Mouse (Mus musculus) megakaryocyte, embryonic 14.5 days (primary cell): ENCODE data around the gene Wdr48. TPM values are rescaled to one million over a fixed set of nuclear protein-coding genes. Genes with fewer than 3 reads are reported as not detected.

Experiments used
- H3K27me3 ChIP-seq: replicated peaks from 2 replicates; pipeline ENCODE3; 2012; ENCODE audit warnings: inconsistent platforms
- H3K36me3 ChIP-seq: replicated peaks from 2 replicates; pipeline ENCODE3; 2012; ENCODE audit warnings: low read length, inconsistent platforms, mixed read lengths
- H3K4me1 ChIP-seq: 2 replicates; pipeline ENCODE4 v1.6.1; 2012; ENCODE audit warnings: inconsistent platforms
- H3K4me3 ChIP-seq: replicated peaks from 2 replicates; pipeline ENCODE3; 2012; ENCODE audit warnings: moderate library complexity, mild to moderate bottlenecking, inconsistent platforms
- H3K9me3 ChIP-seq: 2 replicates; pipeline ENCODE4 v1.6.1; 2012; ENCODE audit warnings: inconsistent platforms
- FLI1 ChIP-seq: IDR thresholded peaks from 2 replicates; pipeline ENCODE4 v1.6.1; 2012; ENCODE audit warnings: low read length, inconsistent platforms, mixed read lengths
- GATA1 ChIP-seq: IDR thresholded peaks from 3 replicates; pipeline ENCODE4 v1.6.1; 2012; ENCODE audit warnings: mixed read lengths, low read length, inconsistent platforms, borderline replicate concordance
- polyA plus RNA-seq: library from polyadenylated mRNA; stranded (reverse); fragments of >175 nt; gene quantifications from 2 replicates; pipeline ENCODE4 v1.2.3, GENCODE M21; 2012; ENCODE audit warnings: low replicate concordance; ENCODE audit not compliant: insufficient read depth

The Wdr48 gene
- polyA plus RNA-seq, 1 experiment, result 9.9 TPM

- Histone ChIP-seq H3K4me3 (peak overlapping the region; percentile 71), H3K27me3 (peaks cover 12% of the 10 kb centered on the region), H3K36me3 (no peaks in the 10 kb centered on the region), H3K4me1 (peaks cover 79% of the 10 kb centered on the region), H3K9me3 (no peaks in the 10 kb centered on the region)
- TF ChIP-seq FLI1 (no peak), GATA1 (no peak)
These were observed 48.6 kb downstream of the Wdr48 start for GRCm38 (mm10) chr9:119943326-119943725.

- no peak overlapping the region for H3K4me3 ChIP-seq
- H3K4me1 ChIP-seq, result peaks cover 83% of the 10 kb centered on the region
- no peaks in the 10 kb centered on the region for H3K9me3 ChIP-seq
- H3K36me3 ChIP-seq, result no peaks in the 10 kb centered on the region
- TF ChIP-seq FLI1, result no peak
- TF ChIP-seq GATA1, result no peak
- H3K27me3 ChIP-seq, result peaks cover 5% of the 10 kb centered on the region
These were observed 50.7 kb downstream of the Wdr48 start for GRCm38 (mm10) chr9:119945173-119945900.

DNA sequence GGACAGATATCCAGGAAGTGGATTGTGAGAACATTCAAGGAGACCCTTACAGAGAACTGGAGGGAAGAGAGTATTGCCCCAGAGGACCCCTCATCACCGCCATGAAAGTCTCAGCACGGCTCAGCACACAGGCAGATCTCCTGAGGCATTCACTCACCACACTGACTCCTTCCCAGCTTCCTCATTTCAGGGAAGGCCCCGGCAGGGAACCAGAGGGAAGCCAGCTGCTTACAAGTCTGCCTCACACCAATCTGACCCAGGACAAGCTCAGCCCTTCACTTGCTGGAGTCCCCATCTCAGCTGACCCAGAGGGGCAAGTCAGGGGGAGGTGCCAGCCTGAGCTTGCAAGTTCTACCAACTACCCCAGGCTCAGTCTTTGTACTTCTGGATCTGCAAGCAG is 54.1 kb downstream of the Wdr48 start:
- Histone ChIP-seq H3K27me3 (peaks cover 19% of the 10 kb centered on the region), H3K4me1 (peaks cover 56% of the 10 kb centered on the region), H3K36me3 (no peaks in the 10 kb centered on the region), H3K9me3 (no peaks in the 10 kb centered on the region), H3K4me3 (no peak overlapping the region)
- TF ChIP-seq GATA1 (no peak), FLI1 (no peak)

GRCm38 (mm10) chr9:119950434-119950833 is 55.8 kb downstream of the Wdr48 start:
- no peak for TF ChIP-seq FLI1
- TF ChIP-seq GATA1, result no peak
- Histone ChIP-seq H3K9me3 (no peaks in the 10 kb centered on the region), H3K36me3 (peaks cover 3% of the 10 kb centered on the region), H3K4me1 (peaks cover 59% of the 10 kb centered on the region), H3K27me3 (peaks cover 22% of the 10 kb centered on the region), H3K4me3 (no peak overlapping the region)

GRCm38 (mm10) chr9:119951388-119951787 is 56.7 kb downstream of the Wdr48 start:
- Histone ChIP-seq H3K9me3 (no peaks in the 10 kb centered on the region), H3K4me1 (peaks cover 59% of the 10 kb centered on the region), H3K36me3 (peaks cover 3% of the 10 kb centered on the region), H3K4me3 (no peak overlapping the region), H3K27me3 (peaks cover 22% of the 10 kb centered on the region)
- TF ChIP-seq GATA1 (no peak), FLI1 (no peak)

- Histone ChIP-seq H3K27me3 (peaks cover 19% of the 10 kb centered on the region), H3K36me3 (peaks cover 3% of the 10 kb centered on the region), H3K9me3 (no peaks in the 10 kb centered on the region), H3K4me3 (no peak overlapping the region), H3K4me1 (peaks cover 61% of the 10 kb centered on the region)
- TF ChIP-seq FLI1, result no peak
- no peak for TF ChIP-seq GATA1
These were observed 64.2 kb downstream of the Wdr48 start for GRCm38 (mm10) chr9:119958835-119959234.

- Histone ChIP-seq H3K9me3 (no peaks in the 10 kb centered on the region), H3K36me3 (peaks cover 6% of the 10 kb centered on the region), H3K4me1 (peaks cover 57% of the 10 kb centered on the region), H3K27me3 (peaks cover 15% of the 10 kb centered on the region), H3K4me3 (no peak overlapping the region)
- TF ChIP-seq FLI1, result no peak
These were observed 67.5 kb downstream of the Wdr48 start for GRCm38 (mm10) chr9:119962216-119962615.

DNA sequence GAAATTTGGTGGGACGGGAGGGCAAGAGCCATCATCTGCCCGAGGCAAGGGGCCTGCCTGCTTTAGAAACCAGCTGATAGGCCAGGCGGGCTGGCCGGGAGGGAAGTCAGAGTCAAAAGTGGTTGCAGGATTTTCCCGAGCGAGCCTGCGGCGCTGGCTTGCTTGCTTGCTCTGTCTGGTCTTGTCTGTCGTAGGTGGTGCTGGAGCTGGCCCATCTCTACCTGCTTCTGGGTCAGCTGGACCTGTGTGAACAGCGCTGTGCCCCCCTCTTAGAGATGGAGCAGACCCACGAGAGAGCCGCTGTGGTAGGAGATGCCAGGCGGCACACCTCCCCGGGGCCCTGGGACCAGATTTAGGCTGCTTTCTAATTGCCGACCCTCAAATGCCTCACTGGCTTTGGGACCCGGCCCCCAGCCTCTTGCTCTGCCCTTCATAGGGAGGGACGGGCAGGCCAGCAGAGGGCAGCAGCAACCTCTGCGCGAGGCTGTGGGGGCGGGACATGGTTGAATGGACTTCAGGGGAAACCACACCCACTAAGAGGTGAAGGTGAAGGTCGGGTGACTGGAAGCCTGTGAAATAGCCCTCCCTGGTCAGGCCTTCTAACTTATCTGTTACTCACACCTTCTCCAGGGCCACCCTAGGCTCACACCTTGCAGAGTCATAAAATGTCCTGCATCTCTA is 68.4 kb downstream of the Wdr48 start:
- Histone ChIP-seq H3K4me1 (peaks cover 62% of the 10 kb centered on the region), H3K9me3 (no peaks in the 10 kb centered on the region), H3K27me3 (peaks cover 15% of the 10 kb centered on the region), H3K4me3 (peak overlapping the region; percentile 44), H3K36me3 (peaks cover 6% of the 10 kb centered on the region)
- TF ChIP-seq FLI1, result no peak
- no peak for TF ChIP-seq GATA1

- no peaks in the 10 kb centered on the region for H3K9me3 ChIP-seq
- H3K27me3 ChIP-seq, result peaks cover 15% of the 10 kb centered on the region
- H3K4me3 ChIP-seq, result peak overlapping the region; percentile 30
- H3K36me3 ChIP-seq, result peaks cover 10% of the 10 kb centered on the region
- TF ChIP-seq FLI1 (no peak), GATA1 (no peak)
- peaks cover 53% of the 10 kb centered on the region for H3K4me1 ChIP-seq
These were observed 69.5 kb downstream of the Wdr48 start for GRCm38 (mm10) chr9:119964206-119964605.

DNA sequence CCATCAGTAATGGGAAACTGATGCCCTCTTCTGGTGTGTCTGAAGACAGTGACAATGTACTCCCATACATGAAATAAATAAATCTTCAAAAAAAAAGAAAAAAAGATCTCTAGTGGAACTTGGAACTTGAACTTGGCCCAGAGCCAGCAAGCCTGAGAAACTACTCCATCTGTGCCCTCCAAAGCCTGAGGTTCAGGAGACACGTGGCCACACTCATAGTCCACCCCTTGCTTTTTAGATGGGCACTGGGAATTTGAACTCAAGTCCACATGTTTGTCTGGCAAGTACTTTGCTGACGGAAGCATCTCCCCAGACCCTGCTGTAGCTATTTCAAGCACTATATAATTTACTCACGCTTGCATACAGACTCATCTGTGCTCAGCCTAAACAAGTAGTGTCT is 70.5 kb downstream of the Wdr48 start:
- H3K9me3 ChIP-seq, result no peaks in the 10 kb centered on the region
- TF ChIP-seq GATA1, result no peak
- H3K36me3 ChIP-seq, result peaks cover 20% of the 10 kb centered on the region
- no peak overlapping the region for H3K4me3 ChIP-seq
- peaks cover 55% of the 10 kb centered on the region for H3K4me1 ChIP-seq
- H3K27me3 ChIP-seq, result peaks cover 15% of the 10 kb centered on the region
